17 mouse cellular contexts compared by ENCODE assay signal in the genomic region with DNA sequence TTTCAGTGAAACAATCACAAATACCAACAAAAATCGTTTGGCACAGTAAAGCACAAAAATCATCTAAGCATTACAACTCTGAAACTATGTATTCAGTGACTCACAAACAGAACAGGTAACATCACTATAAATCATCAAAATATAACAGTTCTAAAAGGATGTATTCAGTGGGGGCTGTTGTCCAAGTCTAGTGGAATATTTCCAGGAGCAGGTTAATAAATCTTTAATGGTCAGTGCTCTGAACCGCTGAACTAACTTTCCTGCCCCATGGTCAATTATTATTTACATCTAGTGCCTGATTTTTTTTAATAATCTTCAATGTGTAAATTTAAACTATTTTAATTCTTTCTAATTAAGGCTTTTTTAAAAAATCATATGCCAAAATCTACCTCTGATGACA. TPM values are rescaled to one million over a fixed set of nuclear protein-coding genes. Genes with fewer than 3 reads are reported as not detected.
DNase-seq lines count a peak whose midpoint lies in the region; TF ChIP-seq lines count a peak whose summit lies in the region.
"Not testable (repeated sequence)": the region's sequence is repeated elsewhere in the genome, so short reads cannot be mapped to it uniquely, and the experiment has no call there.
"Had no signal": no experiment of that assay in that cellular context is flagged by ENCODE, and none has a peak within 500 bp of the region (broad histone marks: within the 10 kb centered on the region; RNA-seq: fewer than 3 reads in every experiment).

No protein-coding gene starts in this region.

- H3K27me3 ChIP-seq in kidney, adult 2 months (replicated peaks; ENCODE audit: control insufficient read depth, insufficient read depth, low read length); liver, adult 2 months (ENCODE audit: control insufficient read depth, insufficient read depth, low read length): not testable (repeated sequence)

- H3K9ac ChIP-seq in liver, adult 2 months (ENCODE audit: low read depth, low read length) = not testable (repeated sequence)

- H3K4me3 ChIP-seq in kidney, adult 2 months (ENCODE audit: insufficient read depth, low read depth, low read length); liver, adult 2 months (ENCODE audit: insufficient read depth, low read depth, low read length): not testable (repeated sequence)

- not testable (repeated sequence) for H3K79me2 ChIP-seq in liver, adult 2 months (ENCODE audit: control insufficient read depth, insufficient read depth, low read length)

- WGBS in kidney, adult 2 months = 21% methylated on average over 2 of the region's 2 CpGs
- WGBS in liver, adult 2 months = 46% methylated on average over 2 of the region's 2 CpGs

- DNase-seq in kidney, adult 2 months = peak; percentile 58
- peak; percentile 71 for DNase-seq in kidney, adult 9 months
- peak; percentile 34 for DNase-seq in liver, adult 2 months (ENCODE audit: extremely low read depth, low read depth, low spot score)

- H3K36me3 ChIP-seq in kidney, adult 2 months (ENCODE audit: control insufficient read depth, insufficient read depth, low read length); liver, adult 2 months (ENCODE audit: control insufficient read depth, insufficient read depth, low read length): not testable (repeated sequence)

- not testable (repeated sequence) for H3K4me1 ChIP-seq in kidney, adult 2 months (ENCODE audit: control insufficient read depth, insufficient read depth, low read length); liver, adult 2 months (ENCODE audit: control insufficient read depth, insufficient read depth, low read length)

- not testable (repeated sequence) for TF ChIP-seq POLR2A in kidney, adult 2 months (IDR thresholded peaks at IDR 0.05; ENCODE audit: low read depth, low read length); liver, adult 2 months (IDR thresholded peaks at IDR 0.05; ENCODE audit: extremely low read depth, insufficient read depth, low read length)

- not testable (repeated sequence) for TF ChIP-seq CTCF in kidney, adult 2 months (conservative IDR thresholded peaks at IDR 0.05; ENCODE audit: insufficient read depth, insufficient read length, low read depth, low read length); liver, adult 2 months (IDR thresholded peaks at IDR 0.05; ENCODE audit: low read depth, low read length)

- H3K27ac ChIP-seq in kidney, adult 2 months (ENCODE audit: insufficient read depth, low read depth, low read length); liver, adult 2 months (replicated peaks; ENCODE audit: insufficient read depth, low read depth, low read length): not testable (repeated sequence)

RNA-seq across cellular contexts. Expression of gene Cyp2d12, which starts 42.8 kb away (rescaled TPM):
- 54.8 and 67.6 TPM in 2 replicates for polyA plus RNA-seq in kidney, adult 2 months (2012; rRNA removed)
- total RNA-seq in liver, adult 2 months (2014; rRNA removed) = 0.65 TPM in 1 of 2 replicates, not detected in the other
- polyA plus RNA-seq in liver, adult 2 months (2012; rRNA removed) = 0.63 and 0.65 TPM in 2 replicates
- total RNA-seq: adrenal gland, adult 18-20 months; adrenal gland, adult 2 months; adrenal gland, adult 8-10 months; adrenal gland, postnatal 25 days; adrenal gland, postnatal 36 days; CH12.LX; ES-E14; MEL had no signal
- polyA plus RNA-seq: activated CD4-positive, CD25-positive, alpha-beta regulatory T cell, adult 4 months; adrenal gland, adult 2 months; brain, embryonic 14.5 days; C2C12; CD4-positive, CD25-positive, alpha-beta regulatory T cell, adult 4 months; G1E; Patski had no signal

Comparison
In these comparisons a context has a peak if more than half of its experiments do, and no peak if none do; other contexts are left out.
1. RNA of gene Cyp2d12, which starts 42.8 kb away (polyA plus RNA-seq): 54.8 to 67.6 TPM in kidney, adult 2 months; 0.63 to 0.65 TPM in liver, adult 2 months; every median in the first group is over 10 times any median in the second.
2. Peak in every context shown above with its lines, with median percentiles within 50 percentile points of each other: DNase-seq.